Mouse (Mus musculus) thymus, postnatal 25 days (tissue): ENCODE results near the gene Hspb11.

Experiments used
- DNase-seq: peaks from one replicate; pipeline ENCODE4 v3.0.0; 2022

The Hspb11 gene

DNA sequence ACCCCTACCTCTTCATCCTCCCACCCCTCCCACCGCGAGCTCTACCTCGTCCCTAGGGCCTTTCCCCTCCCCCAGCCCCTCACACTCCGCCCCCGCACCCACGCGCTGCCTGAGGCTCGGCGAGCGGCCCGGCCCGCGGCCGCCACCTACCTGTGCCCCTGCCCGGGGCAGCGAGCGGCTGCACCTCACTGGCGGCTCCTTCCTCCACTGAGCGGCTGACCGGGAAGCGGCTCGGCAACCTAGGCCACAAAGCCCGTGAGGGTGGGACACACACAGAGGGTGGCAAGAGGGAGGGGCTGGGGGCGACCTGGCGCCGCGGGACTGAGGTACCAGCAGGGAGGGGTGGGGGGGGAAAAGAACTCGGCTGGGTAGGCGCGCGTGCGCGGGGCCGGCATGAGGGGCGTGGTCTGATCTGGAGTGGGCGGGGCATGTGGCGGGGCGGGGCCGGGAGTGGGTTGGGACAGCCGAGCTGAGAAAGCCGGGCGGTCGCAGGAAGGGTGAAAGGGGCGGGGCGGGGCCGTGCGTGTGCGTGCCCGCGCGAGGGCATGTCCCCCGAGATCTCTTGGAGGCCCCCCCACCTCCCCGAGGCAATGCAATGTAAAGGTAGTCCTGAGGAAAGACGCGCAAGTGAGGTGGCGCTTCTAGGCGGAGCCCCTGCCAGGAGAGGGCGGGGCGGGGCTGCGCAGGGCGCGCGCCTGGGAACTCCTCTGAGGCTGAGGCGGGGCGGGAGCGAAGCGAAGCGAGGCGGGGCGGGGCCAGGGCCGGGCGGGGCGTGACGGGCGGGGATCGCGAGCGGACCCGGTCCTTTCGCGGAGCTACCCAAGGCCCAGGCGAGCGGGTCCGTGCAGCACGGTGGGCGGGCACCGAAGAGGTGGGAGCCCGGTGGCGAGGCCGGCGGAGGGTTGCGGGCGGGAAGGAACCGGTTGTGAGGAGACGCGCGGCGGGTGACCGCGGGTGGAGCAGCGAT lies at the start of gene Hspb11, which contains the start of gene Lrrc42:
TSS of gene Hspb11 (plus strand) at position 469 of the 967 bp plus-strand sequence.
TSS of gene Lrrc42 (minus strand) at position 408 of the 967 bp plus-strand sequence.
- DNase-seq = peak; percentile 96

DNA sequence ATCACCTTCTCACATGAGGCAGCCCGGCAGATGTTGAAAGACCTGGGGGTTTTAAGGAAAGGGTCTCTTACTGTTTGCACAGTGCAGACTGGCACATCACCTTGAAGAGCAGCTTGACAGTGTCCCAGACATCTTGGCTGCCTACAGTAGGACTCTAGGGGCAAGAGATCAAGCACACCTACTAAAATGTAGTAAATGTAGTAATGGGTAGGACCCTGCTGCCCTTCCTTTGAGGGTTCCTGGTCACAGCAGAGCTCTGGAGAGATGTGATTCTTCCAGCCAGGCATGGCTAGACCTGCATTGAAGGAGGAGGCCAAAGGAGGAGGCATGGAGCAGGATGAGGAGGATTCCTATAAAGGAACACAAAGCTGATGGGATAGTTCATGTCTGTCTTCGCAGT lies 46.4 kb upstream of the Hspb11 start:
- DNase-seq = no peak

DNA sequence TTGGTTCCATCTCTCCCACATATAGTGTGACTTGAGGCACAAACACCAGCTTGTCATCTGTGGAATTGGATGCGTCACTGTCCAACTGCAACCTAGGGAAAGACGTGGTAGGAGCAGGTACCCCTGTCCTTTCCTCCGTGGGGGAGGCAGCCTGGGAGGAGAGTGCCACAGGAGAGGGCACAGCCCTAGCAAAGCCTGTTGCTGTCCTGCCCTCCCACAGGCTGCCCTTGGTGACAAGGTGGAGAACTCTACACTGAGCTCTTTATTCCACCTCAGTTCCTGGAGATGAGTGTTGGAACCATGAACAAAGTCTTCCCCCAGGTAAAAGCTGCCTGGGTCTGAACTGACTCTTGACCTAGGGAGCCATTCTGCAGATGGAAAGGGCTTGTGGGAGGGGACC lies 44.5 kb upstream of the Hspb11 start, which contains the start of gene Ldlrad1:
TSS of gene Ldlrad1 (plus strand) at position 301 of the 400 bp plus-strand sequence.
- no peak for DNase-seq

DNA sequence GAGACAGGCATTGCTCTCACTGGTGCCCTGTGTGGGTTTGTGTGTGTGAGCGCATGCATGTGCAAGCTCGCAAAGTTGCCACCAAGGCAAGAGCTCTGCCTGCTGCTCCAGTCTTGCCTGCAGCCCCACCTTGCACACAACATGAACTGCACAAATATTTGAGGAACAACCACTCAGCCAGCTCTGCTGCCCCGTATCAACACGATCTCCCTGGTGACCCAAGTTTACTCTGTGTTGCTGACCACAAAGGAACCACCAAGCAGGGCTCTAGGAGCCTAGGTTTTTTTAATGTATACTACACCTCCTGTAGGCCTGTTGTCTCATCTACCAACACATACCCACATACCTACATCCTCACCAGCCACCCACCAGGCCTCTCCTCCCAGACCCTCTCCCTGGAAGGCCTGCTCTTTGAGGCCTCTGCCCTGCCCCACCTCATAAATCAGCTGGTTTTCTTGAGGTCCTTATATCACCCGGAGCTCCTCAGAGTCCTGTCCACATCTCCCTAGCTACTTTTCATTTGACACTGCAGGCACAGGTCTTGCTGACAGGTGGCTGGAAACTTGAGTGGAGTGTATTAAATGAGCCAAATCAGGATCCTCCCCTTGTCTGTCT lies 42.8 kb upstream of the Hspb11 start:
- DNase-seq = no peak

DNA sequence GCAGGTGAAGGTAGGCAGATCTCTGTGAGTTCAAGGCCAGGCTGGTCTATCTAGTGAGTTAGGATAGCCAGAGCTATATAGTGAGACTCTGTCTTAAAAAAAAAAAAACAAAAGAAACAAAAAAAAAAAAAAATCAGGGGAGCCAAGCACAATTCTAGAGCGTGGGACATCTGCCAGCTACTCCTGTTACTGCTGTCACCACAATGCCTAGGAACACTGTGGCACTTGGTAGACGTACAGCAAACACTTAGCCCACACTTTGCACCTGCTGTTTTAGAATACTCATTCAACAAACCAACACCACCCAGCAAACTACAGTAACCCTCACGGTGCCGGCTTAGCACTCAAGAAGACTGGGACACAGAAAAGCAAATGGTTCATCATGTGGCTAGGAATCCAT lies 41.9 kb upstream of the Hspb11 start:
- no peak for DNase-seq

DNA sequence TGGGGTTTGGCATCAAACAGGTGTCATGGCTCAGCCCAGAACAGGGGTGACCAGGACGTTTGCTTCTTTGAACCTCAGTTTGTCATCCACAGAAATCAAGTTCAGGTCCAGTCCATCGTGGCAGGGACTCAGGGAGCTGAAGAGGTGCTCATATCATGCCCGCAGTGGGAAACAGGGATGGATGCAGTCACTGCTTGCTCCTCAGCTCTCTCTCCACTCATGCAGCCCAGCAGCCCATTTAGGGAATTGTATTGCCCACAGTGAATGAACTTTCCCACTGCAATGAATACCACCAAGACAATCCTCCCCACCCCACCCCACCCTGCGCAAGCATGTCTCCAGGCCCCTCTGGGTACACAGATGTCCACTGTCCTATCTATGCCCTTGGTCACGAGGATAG lies 41.5 kb upstream of the Hspb11 start:
- DNase-seq = no peak

DNA sequence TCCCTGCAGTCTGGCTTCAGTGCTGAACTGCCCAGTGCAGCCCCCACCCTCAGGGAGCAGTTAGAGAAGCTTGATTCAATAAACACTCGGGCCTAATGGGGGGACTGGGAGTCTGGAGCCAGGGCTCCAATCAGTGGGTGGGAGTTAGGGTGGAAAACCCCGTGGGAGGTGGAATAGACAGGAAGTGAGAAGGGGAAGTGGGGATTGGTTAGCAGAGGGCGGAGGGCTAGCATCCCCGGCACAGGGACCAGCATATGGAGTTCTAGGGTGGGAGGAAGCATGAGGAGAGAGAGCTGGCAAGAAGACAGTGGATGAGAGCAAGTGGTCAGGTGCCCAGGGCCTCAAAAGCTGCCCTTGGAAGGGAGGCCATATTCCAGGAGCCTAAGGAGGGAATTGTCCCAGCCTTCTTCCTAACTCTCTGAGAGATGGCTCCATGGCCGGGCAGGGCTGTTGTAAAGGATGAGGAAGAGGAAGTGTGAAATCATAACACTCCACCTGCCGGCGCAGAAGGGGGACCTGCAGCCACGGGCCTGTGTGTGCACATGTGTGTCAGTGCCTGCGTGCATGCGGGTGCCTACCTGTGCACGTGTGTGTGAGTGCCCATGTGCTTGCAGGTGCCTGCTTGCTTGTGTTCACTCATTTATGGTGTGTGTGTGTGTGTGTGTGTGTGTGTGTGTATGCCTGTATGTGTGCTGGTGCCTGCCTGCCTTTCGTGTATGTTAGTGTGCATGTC lies 39.9 kb upstream of the Hspb11 start:
- no peak for DNase-seq

DNA sequence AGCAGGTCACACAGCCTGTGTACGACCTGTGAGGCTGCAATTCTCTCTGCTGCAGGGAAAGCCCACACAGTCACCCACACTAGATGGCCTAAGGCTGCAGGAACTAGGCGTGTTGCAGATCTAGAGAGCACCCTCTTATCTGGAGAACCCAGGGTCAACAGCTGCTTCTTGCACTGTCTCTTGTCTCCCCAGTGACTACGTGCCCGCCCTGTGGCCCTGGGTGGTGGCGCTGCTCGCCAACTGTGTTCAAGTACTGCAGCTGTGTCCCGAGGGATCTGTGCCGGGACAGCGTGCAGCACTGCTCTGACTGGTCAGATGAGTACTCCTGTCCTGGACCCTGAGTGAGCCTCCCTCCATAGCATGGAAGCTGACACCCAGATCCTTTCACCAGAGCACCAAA lies 35.8 kb upstream of the Hspb11 start:
- no peak for DNase-seq

DNA sequence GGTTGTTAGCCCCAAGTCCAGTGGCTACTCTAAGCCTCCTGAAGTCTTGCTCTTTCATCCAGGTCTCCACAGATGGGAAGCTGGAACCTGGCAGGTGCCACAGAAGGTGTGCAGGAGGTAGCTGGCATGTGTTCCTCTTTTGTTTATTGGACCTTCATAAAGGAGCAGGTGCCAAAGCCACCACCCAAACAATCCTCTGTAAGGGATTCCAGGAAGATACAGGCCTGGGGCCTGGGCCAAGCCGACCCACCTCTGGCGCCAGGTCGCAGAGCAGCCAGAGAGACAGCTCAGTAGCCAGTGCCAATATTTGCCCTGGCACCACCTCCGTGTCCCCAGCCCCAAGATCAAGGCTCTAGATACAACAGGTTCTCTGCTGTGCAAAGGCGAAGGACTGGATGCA lies 31.9 kb upstream of the Hspb11 start:
- no peak for DNase-seq

DNA sequence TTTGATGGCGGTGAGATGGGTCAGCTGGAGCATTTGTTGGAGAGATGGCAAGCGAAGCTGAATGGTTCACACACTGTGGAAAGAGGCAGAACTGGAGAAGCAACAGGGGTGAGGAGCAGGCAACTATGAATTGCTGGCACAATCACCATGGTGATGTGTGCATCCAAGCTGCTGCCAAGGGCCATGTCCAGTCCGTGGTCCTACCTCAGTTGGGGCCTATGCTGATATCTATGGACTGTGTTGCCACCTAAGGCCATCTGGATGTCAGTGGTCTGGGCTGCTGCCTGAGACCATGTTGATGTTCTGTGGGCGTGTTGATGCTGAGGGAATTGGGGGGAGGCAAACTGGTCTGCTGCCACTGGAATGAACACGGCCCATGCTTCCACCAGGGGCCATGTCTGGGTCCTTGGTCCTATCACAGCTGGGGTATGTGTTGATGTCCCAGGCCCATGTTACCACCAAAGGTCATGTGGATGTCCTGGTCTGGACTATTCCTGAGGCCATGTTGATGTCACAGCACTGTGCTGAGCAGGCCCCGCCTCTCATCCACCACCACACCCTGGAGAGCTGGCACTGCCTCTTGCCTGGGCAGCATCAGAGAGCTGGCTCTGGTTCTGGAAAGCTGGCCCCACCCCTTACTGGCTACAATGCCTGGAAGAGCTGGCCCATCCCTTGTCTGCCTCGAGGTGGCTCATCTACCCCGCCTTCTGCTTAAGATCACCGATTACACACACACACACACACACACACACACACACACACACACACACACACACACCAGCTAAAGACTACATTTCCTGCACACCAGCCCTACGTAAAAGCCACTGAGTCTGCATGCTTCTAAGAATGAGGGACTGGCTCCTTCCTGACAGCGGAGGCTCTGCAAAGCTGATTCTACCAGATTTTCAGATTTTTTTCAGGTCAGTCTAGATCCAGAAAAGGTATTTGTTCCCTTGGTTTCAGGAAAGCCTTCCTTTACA lies 29.9 kb upstream of the Hspb11 start:
- DNase-seq = no peak

DNA sequence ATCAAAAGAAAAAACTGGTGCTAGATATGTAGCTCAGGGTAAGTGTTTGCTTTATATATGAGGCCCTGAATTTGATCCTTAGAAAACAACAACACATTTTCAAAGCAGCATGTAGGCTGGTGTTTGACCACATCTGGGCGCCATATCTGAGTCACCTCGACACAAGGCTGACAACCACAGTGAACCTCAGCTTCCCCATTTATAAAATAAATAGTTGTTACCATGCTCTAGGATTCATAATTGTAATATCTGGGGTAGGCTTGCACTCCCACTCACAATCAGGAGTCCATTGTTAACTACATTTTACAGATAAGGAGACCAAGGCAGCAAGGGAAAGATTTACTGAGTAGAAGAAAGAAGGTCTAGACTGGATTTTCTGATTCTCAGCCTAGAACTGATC lies 27.1 kb upstream of the Hspb11 start:
- DNase-seq = no peak

DNA sequence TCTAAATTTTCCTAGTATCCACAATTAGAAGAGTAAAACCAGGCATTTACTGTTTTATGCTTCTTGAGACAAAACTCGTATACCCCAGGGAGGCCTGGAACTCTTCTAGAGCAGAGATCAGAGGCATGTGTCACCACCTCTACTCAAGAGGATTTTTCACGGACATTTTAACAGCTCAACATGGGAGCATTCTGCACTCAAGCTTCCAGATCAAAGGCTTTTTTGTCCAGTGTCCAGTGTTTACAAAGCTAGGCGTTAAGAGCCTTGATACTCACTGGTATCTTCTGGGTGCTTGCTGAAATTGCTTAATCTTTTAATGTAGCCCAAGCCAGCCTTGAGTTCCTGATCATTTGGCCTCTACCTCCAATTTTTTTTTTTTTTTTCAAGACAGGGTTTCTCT lies 21.2 kb upstream of the Hspb11 start:
- no peak for DNase-seq

DNA sequence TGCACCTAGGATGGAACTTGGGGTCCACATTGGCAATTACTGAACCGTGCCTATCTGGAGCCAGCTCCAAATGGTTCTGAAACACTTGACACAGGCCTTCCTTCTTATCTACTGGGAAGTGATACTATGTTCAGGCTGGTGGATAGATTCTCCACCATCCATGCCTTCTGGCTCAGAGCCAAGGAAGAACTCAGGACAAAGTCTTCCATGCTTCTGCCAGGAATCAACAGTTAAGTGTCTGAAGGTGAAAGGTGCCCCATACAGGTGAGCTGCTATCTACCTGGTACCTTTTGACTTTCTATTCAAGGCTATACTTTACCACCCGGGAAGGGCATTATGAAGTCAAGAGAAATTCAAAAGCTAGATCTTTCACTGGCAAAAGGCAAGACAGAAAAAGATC lies 15.1 kb upstream of the Hspb11 start:
- no peak for DNase-seq

DNA sequence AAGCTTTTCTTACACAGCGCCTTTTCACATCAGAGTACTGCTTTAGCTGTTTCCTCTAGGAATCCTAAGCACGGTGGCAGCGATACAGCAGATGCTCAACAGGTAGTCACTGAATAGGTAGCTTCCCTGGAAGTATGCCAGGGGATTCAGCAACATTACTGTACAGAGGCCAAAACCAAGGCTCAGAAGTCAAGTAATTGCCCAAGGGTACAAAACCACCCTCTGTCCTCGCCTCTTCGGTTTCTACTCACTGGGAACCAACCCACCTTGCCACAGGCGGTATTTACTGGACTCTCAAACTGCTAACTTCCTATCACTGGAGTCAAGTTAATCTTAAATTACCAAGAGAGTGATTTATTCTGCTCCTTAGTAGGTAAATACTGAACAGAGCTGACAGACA lies 13.2 kb upstream of the Hspb11 start:
- no peak for DNase-seq

DNA sequence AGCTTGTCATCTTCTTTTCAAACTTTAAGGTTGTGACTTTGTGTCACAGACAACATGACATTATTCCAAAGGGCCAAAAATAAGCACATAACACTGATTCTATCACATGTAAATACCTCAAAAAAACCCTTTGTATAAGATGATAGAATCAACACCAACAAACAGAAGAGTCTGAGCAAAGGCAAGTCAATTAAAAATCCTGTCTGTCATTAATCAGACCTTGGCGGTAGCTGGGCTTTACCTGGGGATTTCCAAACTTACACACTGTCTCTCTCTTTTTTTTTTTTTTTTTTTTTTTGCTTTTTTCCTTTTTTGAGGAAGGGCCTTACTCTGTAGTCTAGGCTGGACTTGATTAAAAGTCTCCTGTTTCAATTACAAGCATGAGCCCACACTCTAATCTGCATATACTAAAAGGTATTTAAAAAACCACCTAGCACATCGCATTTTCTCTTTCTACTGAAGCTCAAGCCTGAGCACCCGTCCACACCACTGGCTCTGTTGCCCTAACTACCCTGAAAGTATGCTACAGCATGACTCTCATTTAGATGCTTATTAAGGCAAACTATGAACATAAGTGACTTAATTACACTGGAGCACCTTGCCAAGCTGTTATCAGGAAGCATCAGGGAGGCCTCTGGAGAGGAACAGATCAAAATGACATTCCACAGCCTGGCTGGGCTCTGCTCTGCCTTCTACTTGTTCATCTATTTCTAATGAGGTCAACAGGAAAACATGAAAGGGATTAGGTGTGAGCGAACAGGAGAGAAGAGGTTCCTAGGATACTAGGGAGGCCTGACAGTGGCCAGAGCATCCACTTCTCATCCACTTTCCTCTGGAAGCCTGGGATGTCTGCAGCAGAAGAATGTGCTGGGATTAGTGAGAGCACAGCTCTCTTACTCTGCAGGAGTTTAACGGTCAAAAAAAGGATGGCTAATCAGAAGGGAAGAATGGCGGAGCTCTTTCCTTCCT lies 9.7 kb upstream of the Hspb11 start:
- DNase-seq = no peak

DNA sequence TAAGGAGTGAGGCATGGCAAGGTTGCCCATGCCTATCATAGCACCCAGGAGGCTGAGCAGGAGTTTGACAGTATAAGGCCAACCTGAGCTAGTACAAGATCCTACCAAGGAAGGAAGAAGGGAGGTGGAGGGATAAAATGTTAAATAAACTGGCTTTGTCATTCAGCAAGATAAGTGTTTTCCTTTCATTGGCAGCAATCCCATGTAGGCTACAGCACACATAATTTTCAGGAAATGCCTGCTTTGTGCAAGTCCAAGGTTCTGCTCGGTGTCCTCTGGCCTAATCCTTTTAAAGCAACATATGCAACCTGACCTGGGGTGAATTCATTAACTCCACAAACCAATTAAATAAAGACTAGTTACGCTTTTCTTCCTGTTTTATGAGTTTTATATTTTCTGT lies 8.0 kb upstream of the Hspb11 start:
- DNase-seq = no peak

DNA sequence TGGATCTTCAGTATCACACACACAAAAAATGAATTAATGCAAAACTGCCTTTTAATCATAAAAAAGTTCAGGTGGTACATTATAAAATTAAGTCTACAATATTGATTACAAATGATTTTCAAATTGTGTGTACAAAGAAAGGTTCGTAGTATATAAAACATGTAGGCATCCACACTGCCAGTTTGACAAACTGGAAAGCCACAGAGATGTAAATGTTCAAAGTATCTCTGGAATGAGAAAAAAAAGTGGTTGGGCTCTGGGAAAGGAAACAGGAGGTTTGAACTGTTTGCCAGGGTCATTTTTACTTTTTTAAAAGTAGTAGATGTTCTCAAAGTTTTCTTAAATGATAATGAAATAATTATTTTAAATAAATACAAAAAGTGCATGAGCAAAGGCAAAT lies 7.4 kb upstream of the Hspb11 start:
- no peak for DNase-seq

DNA sequence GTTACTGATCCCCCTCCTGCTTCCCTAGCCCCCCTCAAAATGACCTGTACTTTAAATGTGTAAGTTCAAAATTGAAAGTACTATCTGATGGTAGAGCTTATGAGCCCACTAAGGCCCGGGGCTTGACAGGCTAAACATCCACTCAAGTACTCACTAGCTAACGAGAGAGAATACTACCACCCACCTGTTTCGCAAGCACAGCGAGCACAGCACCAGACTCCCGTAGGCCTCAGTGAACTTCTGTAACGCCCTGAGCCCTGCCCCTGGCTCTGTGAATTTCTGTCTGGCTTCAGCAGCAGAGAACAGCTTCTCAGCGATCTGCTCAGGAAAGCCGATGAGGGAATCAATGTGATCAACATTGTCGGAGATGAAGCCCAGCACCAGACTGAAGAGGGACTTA lies 6.3 kb upstream of the Hspb11 start:
- no peak for DNase-seq

DNA sequence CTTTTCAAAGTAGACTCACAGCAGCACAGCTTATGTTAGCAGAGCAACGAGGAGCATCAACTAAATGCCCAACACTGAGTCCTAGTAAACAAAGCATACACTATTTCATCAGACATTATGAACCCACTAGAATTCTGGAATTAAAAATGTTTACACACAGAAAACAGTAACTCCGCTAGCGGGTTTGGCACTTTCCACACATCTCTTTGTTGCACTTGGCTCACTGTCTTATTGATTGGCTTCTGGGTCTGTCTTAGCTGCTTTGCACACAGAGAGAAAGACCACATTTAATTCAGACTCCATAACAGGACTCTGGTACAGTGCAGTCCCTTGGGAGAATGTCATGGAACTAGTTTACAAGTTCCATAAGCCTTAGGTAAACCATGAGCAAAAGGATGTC lies 5.3 kb upstream of the Hspb11 start:
- DNase-seq = no peak

DNA sequence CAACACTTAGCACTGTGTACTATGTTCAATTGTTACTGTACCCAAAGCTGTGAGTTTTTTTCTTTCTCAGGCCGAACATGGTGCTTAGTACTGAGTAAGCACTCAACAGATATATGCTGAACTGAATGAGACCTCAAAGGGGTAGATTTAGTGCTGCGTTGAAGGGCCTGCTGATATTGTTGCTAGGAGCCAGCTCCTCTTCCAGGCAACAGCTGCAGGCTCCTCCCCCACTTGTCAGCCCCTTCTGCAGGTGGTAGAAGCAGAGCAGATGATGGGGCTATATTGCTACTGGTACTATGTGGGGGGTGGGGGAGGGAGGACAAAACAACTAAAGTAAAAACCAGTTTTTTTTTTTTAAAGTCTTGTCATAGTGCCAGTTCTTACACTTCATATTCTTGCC lies 3.9 kb upstream of the Hspb11 start:
- DNase-seq = peak; percentile 76

DNA sequence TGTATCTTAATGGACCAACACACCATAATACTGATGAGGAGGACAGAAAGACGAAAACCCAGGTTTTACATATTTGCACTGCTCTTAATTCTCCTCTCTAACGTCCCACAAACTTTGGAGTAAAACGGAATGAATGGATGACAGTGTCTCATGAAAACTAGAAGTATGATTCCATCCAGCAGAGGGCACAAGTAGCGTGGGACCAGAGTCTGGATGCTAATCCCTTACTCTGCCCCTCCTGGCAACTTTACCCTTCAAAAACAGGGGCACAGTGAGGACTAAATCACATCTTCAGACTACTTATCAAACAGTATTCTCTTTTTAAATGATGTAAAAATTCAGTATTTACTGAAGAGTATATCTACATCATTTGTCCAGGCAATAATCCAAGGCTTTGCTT lies 2.9 kb upstream of the Hspb11 start:
- DNase-seq = peak; percentile 63
